In the genomic region with DNA sequence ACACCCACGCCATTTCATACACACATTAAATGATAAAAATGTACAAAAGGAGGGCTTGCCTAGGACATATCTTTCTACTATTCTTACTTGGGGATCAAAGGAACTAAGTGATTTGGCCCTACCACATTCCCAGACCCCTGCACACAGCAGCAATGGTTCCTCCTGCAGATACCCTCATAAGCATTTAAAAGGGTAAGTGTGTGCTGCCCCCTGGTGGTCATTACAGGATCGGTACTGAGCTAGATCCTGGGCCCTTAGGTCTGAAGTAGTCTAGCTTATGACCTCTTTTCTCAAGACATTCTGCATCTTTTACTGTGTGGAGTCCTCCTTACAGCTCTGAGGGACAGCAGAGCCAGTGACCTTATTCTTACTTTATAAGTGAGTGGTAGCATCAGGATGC, we compare ENCODE assay signal across 9 mouse cellular contexts. TPM values are rescaled to one million over a fixed set of nuclear protein-coding genes. Genes with fewer than 3 reads are reported as not detected.
A peak's percentile ranks its signal among the peaks of the same experiment; 100 is the strongest.
DNase-seq lines count a peak whose midpoint lies in the region; ATAC-seq and TF ChIP-seq lines count a peak whose summit lies in the region.
"Had no signal": no experiment of that assay in that cellular context is flagged by ENCODE, and none has a peak within 500 bp of the region (broad histone marks: within the 10 kb centered on the region; RNA-seq: fewer than 3 reads in every experiment).

No protein-coding gene starts in this region.

- no peaks in the 10 kb centered on the region for H3K9me3 ChIP-seq in kidney, embryonic 15.5 days (replicated peaks)
- no peaks in the 10 kb centered on the region for H3K9me3 ChIP-seq in forebrain, embryonic 13.5 days (replicated peaks)
- H3K9me3 ChIP-seq in intestine, embryonic 14.5 days (ENCODE audit: control insufficient read depth, low read length), result no peaks in the 10 kb centered on the region
- H3K9me3 ChIP-seq in midbrain, postnatal 0 days (ENCODE audit: low read length), result no peaks in the 10 kb centered on the region

- peaks cover 1% of the 10 kb centered on the region for H3K4me1 ChIP-seq in kidney, embryonic 15.5 days
- H3K4me1 ChIP-seq in forebrain, embryonic 13.5 days, result no peaks in the 10 kb centered on the region
- H3K4me1 ChIP-seq in intestine, embryonic 14.5 days (replicated peaks; ENCODE audit: control insufficient read depth, insufficient read depth, low read length), result no peaks in the 10 kb centered on the region; the same call in 1 of the 2 replicates
- H3K4me1 ChIP-seq in midbrain, postnatal 0 days (ENCODE audit: insufficient read depth, low read length), result no peaks in the 10 kb centered on the region

- H3K9ac ChIP-seq in kidney, embryonic 15.5 days, result no peak overlapping the region
- no peak overlapping the region for H3K9ac ChIP-seq in forebrain, embryonic 13.5 days
- no peak overlapping the region for H3K9ac ChIP-seq in intestine, embryonic 14.5 days (ENCODE audit: low read length)
- H3K9ac ChIP-seq in midbrain, postnatal 0 days (replicated peaks; ENCODE audit: low read length, poor library complexity, severe bottlenecking), result no peak overlapping the region

- no peak for ATAC-seq in kidney, embryonic 15.5 days (replicated peaks; ENCODE audit: low FRiP score)
- ATAC-seq in forebrain, embryonic 13.5 days, result 0 out of 2 replicates have a peak, but pooled peaks have one; percentile 41
- ATAC-seq in intestine, embryonic 14.5 days (replicated peaks; ENCODE audit: low FRiP score, low TSS enrichment, low read depth), result no peak; the same call in 1 of the 2 replicates
- ATAC-seq in midbrain, postnatal 0 days (ENCODE audit: low FRiP score), result no peak

- H3K4me2 ChIP-seq in kidney, embryonic 15.5 days, result no peak overlapping the region
- H3K4me2 ChIP-seq in forebrain, embryonic 13.5 days, result no peak overlapping the region
- no peak overlapping the region for H3K4me2 ChIP-seq in intestine, embryonic 14.5 days (ENCODE audit: low read length)
- no peak overlapping the region for H3K4me2 ChIP-seq in midbrain, postnatal 0 days (ENCODE audit: low read depth, low read length, poor library complexity, severe bottlenecking)

- DNase-seq in kidney, adult 11 months, result peak; percentile 58
- DNase-seq in c-Kit-positive CD71-negative TER-119-negative erythroid progenitor cells, embryonic 14.5 days (ENCODE audit: low read depth), result peak; percentile 75
- peak; percentile 84 for DNase-seq in intestine, embryonic 14.5 days (ENCODE audit: low spot score)
- DNase-seq in left cerebral cortex, postnatal 10 days (ENCODE audit: extremely low spot score in 1 of 2, low spot score in 2 of 2), result peak; percentile 34 to 65
- DNase-seq in midbrain, postnatal 0 days (ENCODE audit: low spot score), result peak; percentile 80
- peak; percentile 84 for DNase-seq in splenic B cell, adult 2 months (ENCODE audit: low read depth, low spot score)

- H3K27ac ChIP-seq in kidney, embryonic 15.5 days, result no peak overlapping the region
- no peak overlapping the region for H3K27ac ChIP-seq in forebrain, embryonic 13.5 days
- no peak overlapping the region for H3K27ac ChIP-seq in intestine, embryonic 14.5 days (ENCODE audit: low read depth)
- H3K27ac ChIP-seq in midbrain, postnatal 0 days (ENCODE audit: low read depth, low read length), result no peak overlapping the region

- H3K36me3 ChIP-seq in kidney, embryonic 15.5 days, result no peaks in the 10 kb centered on the region
- H3K36me3 ChIP-seq in forebrain, embryonic 13.5 days (ENCODE audit: poor library complexity, severe bottlenecking), result no peaks in the 10 kb centered on the region
- no peaks in the 10 kb centered on the region for H3K36me3 ChIP-seq in intestine, embryonic 14.5 days (ENCODE audit: control insufficient read depth, insufficient read depth, low read length)
- no peaks in the 10 kb centered on the region for H3K36me3 ChIP-seq in midbrain, postnatal 0 days (ENCODE audit: insufficient read depth, low read length)
- H3K36me3 ChIP-seq in splenic B cell, adult 2 months (ENCODE audit: control insufficient read depth, insufficient read depth, low read length, poor library complexity, severe bottlenecking), result no peaks in the 10 kb centered on the region

- H3K4me3 ChIP-seq in kidney, embryonic 15.5 days (replicated peaks), result no peak overlapping the region
- no peak overlapping the region for H3K4me3 ChIP-seq in forebrain, embryonic 13.5 days
- no peak overlapping the region for H3K4me3 ChIP-seq in intestine, embryonic 14.5 days (ENCODE audit: low read depth, low read length)
- no peak overlapping the region for H3K4me3 ChIP-seq in midbrain, postnatal 0 days (ENCODE audit: low read depth, low read length)
- H3K4me3 ChIP-seq: myocyte had no signal

- 48% methylated on average over 2 of the region's 2 CpGs for WGBS in kidney, embryonic 15.5 days
- 37% methylated on average over 2 of the region's 2 CpGs for WGBS in forebrain, embryonic 13.5 days
- WGBS in intestine, embryonic 14.5 days, result 30% methylated on average over 2 of the region's 2 CpGs
- WGBS in midbrain, postnatal 0 days, result 37% methylated on average over 2 of the region's 2 CpGs

- intact Hi-C loops in left cerebral cortex, postnatal 10 days (cut with DNase I), result loop anchor here (5.0 kb wide), 1 partner anchor 68 kb away; no protein-coding TSS in a partner anchor

- H3K27me3 ChIP-seq in kidney, embryonic 15.5 days, result no peaks in the 10 kb centered on the region
- no peaks in the 10 kb centered on the region for H3K27me3 ChIP-seq in forebrain, embryonic 13.5 days
- no peaks in the 10 kb centered on the region for H3K27me3 ChIP-seq in intestine, embryonic 14.5 days (replicated peaks; ENCODE audit: control insufficient read depth, insufficient read depth, low read length)
- H3K27me3 ChIP-seq in midbrain, postnatal 0 days (ENCODE audit: insufficient read depth, low read length), result no peaks in the 10 kb centered on the region
- no peaks in the 10 kb centered on the region for H3K27me3 ChIP-seq in splenic B cell, adult 2 months (ENCODE audit: control insufficient read depth, insufficient read depth, low read length, poor library complexity, severe bottlenecking)

- TF ChIP-seq CTCF in midbrain, postnatal 0 days (IDR thresholded peaks at IDR 0.05), result peak; percentile 75

RNA-seq across cellular contexts. Expression of a gene that starts 15.1 kb away (rescaled TPM):
- 0.49 and 0.64 TPM in 2 replicates for polyA plus RNA-seq in kidney, embryonic 15.5 days (2015; fragmentation: Nextera tagmentation; extraction: Ambion mirVana)
- 0.75 and 0.97 TPM in 2 replicates for polyA plus RNA-seq in forebrain, embryonic 13.5 days (2015; fragmentation: Nextera tagmentation; extraction: Ambion mirVana)
- polyA plus RNA-seq in intestine, embryonic 14.5 days (2014; fragmentation: Nextera tagmentation; extraction: Ambion mirVana), result 0.07 and 0.11 TPM in 2 replicates
- total RNA-seq in left cerebral cortex, postnatal 10 days (2021), result under 1 TPM; 0.62 to 0.65 TPM
- 0.49 and 0.61 TPM in 2 replicates for total RNA-seq in midbrain, postnatal 0 days (2014; rRNA removed)
- 0.28 and 0.41 TPM in 2 replicates for polyA plus RNA-seq in midbrain, postnatal 0 days (2015; fragmentation: Nextera tagmentation; extraction: Ambion mirVana)

RNA-seq across cellular contexts. Expression of a gene that starts 15.2 kb away (rescaled TPM):
- 13.0 and 13.4 TPM in 2 replicates for polyA plus RNA-seq in kidney, embryonic 15.5 days (2015; fragmentation: Nextera tagmentation; extraction: Ambion mirVana)
- polyA plus RNA-seq in forebrain, embryonic 13.5 days (2015; fragmentation: Nextera tagmentation; extraction: Ambion mirVana), result 28.4 and 35.7 TPM in 2 replicates
- polyA plus RNA-seq in intestine, embryonic 14.5 days (2014; fragmentation: Nextera tagmentation; extraction: Ambion mirVana), result 8.3 and 8.7 TPM in 2 replicates
- total RNA-seq in left cerebral cortex, postnatal 10 days (2021), result 10 to 100 TPM; 18.8 to 21.0 TPM
- total RNA-seq in midbrain, postnatal 0 days (2014; rRNA removed), result 20.7 and 23.7 TPM in 2 replicates
- 20.5 and 24.1 TPM in 2 replicates for polyA plus RNA-seq in midbrain, postnatal 0 days (2015; fragmentation: Nextera tagmentation; extraction: Ambion mirVana)

RNA-seq across cellular contexts. Expression of a gene that starts 16.1 kb away (rescaled TPM):
- polyA plus RNA-seq in kidney, embryonic 15.5 days (2015; fragmentation: Nextera tagmentation; extraction: Ambion mirVana), result 0.78 and 0.91 TPM in 2 replicates
- polyA plus RNA-seq in forebrain, embryonic 13.5 days (2015; fragmentation: Nextera tagmentation; extraction: Ambion mirVana), result 5.9 and 6.6 TPM in 2 replicates
- polyA plus RNA-seq in intestine, embryonic 14.5 days (2014; fragmentation: Nextera tagmentation; extraction: Ambion mirVana), result 0.44 and 0.51 TPM in 2 replicates
- 100 to 1,000 TPM; 125 to 126 TPM for total RNA-seq in left cerebral cortex, postnatal 10 days (2021)
- total RNA-seq in midbrain, postnatal 0 days (2014; rRNA removed), result 67.2 and 96.0 TPM in 2 replicates
- polyA plus RNA-seq in midbrain, postnatal 0 days (2015; fragmentation: Nextera tagmentation; extraction: Ambion mirVana), result 51.8 and 52.5 TPM in 2 replicates

RNA-seq across cellular contexts. Expression of a gene that starts 34.6 kb away (rescaled TPM):
- polyA plus RNA-seq in kidney, embryonic 15.5 days (2015; fragmentation: Nextera tagmentation; extraction: Ambion mirVana), result 4.6 and 5.1 TPM in 2 replicates
- polyA plus RNA-seq in forebrain, embryonic 13.5 days (2015; fragmentation: Nextera tagmentation; extraction: Ambion mirVana), result 6.7 and 8.2 TPM in 2 replicates
- polyA plus RNA-seq in intestine, embryonic 14.5 days (2014; fragmentation: Nextera tagmentation; extraction: Ambion mirVana), result 2.3 and 2.5 TPM in 2 replicates
- 10 to 100 TPM; 25.2 to 27.7 TPM for total RNA-seq in left cerebral cortex, postnatal 10 days (2021)
- total RNA-seq in midbrain, postnatal 0 days (2014; rRNA removed), result 48.2 and 56.5 TPM in 2 replicates
- polyA plus RNA-seq in midbrain, postnatal 0 days (2015; fragmentation: Nextera tagmentation; extraction: Ambion mirVana), result 27.3 and 27.4 TPM in 2 replicates

RNA-seq across cellular contexts. Expression of a gene that starts 52.1 kb away (rescaled TPM):
- polyA plus RNA-seq in kidney, embryonic 15.5 days (2015; fragmentation: Nextera tagmentation; extraction: Ambion mirVana), result 92.9 and 102 TPM in 2 replicates
- 11.6 and 12.5 TPM in 2 replicates for polyA plus RNA-seq in forebrain, embryonic 13.5 days (2015; fragmentation: Nextera tagmentation; extraction: Ambion mirVana)
- polyA plus RNA-seq in intestine, embryonic 14.5 days (2014; fragmentation: Nextera tagmentation; extraction: Ambion mirVana), result 37.9 and 39.0 TPM in 2 replicates
- 10 to 100 TPM; 13.0 to 14.5 TPM for total RNA-seq in left cerebral cortex, postnatal 10 days (2021)
- total RNA-seq in midbrain, postnatal 0 days (2014; rRNA removed), result 20.9 and 28.8 TPM in 2 replicates
- 22.0 and 27.0 TPM in 2 replicates for polyA plus RNA-seq in midbrain, postnatal 0 days (2015; fragmentation: Nextera tagmentation; extraction: Ambion mirVana)
